Mouse (Mus musculus) bone marrow macrophage, adult 2 months (primary cell): ENCODE measurements around the gene Pcbp3. TPM values are rescaled to one million over a fixed set of nuclear protein-coding genes. Genes with fewer than 3 reads are reported as not detected.

Experiments
- H3K27ac ChIP-seq: 2 replicates; pipeline ENCODE4 v1.5.1; 2012; ENCODE audit warnings: low read depth, low read length; ENCODE audit not compliant: insufficient read depth
- H3K4me1 ChIP-seq: 2 replicates; pipeline ENCODE4 v1.6.1; 2012; ENCODE audit warnings: low read length; ENCODE audit not compliant: control insufficient read depth, insufficient read depth
- H3K4me3 ChIP-seq: 2 replicates; pipeline ENCODE4 v1.5.1; 2012; ENCODE audit warnings: mild to moderate bottlenecking, low read length, moderate library complexity; ENCODE audit not compliant: insufficient read depth
- CTCF ChIP-seq: IDR thresholded peaks from 2 replicates; pipeline ENCODE4 v1.5.1; 2012; ENCODE audit warnings: low read depth, mild to moderate bottlenecking, low read length, moderate library complexity
- POLR2A ChIP-seq: IDR thresholded peaks from 2 replicates; pipeline ENCODE4 v1.6.1; 2012; ENCODE audit warnings: mild to moderate bottlenecking, low read depth, low read length, borderline replicate concordance
- polyA plus RNA-seq: library from polyadenylated mRNA; stranded (reverse); fragments of >200 nt; gene quantifications from 2 replicates; pipeline ENCODE4 v1.2.4, GENCODE M21; 2012; ENCODE audit not compliant: missing spikeins, insufficient read depth, insufficient read length

The Pcbp3 gene
- polyA plus RNA-seq, 1 experiment = 6.1 TPM

DNA sequence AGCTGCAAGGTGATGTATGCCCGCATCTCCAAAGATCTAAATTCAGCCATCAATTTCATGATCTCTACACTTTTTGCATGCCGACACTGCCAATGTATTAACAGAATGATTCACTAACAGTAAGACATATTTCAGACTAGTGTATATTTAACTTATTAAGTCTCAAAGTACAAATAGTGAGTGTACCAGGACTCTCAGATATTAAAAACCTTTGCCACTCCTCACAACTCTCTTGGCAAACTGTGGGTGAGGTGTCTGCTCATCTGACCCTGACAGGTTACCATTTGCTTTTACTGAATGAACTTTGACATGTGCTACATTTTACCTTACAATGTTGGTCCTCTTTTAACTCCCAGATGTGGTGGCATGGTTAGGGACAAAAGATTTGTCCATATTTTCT lies 70.2 kb downstream of the Pcbp3 start:
- TF ChIP-seq POLR2A (no peak), CTCF (no peak)

GRCm38 (mm10) chr10:76883442-76884244 lies 78.0 kb downstream of the Pcbp3 start:
- Histone ChIP-seq H3K27ac (no peak overlapping the region), H3K4me3 (no peak overlapping the region), H3K4me1 (no peaks in the 10 kb centered on the region)
- no peak for TF ChIP-seq POLR2A
- no peak for TF ChIP-seq CTCF

More for the DNA sequence above, 70.2 kb downstream of the Pcbp3 start:
- H3K4me3 ChIP-seq = no peak overlapping the region
- H3K4me1 ChIP-seq = no peaks in the 10 kb centered on the region
- no peak overlapping the region for H3K27ac ChIP-seq

DNA sequence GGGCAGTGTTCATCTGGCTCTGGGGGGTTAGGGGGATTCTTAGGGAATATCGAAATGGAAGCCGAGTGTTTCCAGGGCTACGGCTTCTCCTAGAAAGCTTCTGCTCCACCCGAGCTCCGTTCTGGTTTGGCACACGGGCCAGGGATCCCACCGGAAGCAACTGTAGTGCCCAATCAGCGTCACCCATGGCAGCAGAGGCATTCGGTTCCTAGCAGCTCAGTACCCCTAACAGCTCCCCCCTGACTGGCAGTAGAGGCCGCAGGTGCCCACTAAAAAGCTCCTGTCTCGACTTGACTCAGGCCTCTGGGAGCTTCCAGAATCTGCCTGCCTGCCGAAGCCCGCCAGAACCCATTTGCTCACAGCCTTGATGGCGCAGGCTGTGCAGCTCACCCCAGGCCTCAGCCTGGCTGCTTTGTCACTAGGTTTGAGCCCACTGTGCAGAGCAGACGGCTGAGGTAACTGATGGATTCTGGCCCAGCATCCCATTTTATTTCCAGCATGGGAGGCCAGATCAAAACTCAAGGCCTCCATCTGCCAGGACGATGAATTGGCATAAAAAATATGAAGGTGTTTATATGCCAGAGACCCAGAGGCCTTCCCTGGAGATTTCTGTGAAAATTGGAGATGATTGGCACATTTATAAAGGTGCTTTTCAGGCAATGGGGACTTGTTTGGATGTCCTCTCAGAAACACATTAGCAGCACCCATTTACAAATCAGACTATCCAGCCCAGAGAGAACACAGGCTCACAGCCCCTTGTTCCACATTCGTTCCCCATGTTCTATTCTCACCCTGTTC lies 78.8 kb downstream of the Pcbp3 start:
- TF ChIP-seq POLR2A (no peak), CTCF (no peak)
- Histone ChIP-seq H3K4me3 (no peak overlapping the region), H3K27ac (no peak overlapping the region), H3K4me1 (no peaks in the 10 kb centered on the region)

DNA sequence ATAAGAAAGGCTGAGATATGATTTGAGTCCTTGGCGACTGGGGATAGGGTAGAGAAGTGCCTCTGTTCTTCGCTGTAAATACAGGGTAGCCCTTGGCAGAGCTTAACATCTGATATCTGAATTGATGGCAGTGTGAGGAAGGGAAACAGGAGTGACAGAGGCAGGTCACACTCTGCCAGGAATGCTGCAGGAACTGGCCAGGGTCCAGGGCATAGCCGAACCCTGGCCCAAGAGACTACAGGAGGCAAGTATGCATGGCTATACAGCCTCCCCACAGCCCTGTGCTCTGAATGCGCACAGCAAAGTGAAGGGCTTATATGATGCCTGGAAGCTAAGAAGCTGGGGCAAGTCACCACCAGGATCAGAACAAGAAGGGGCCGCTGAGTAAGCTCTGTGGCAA lies 79.8 kb downstream of the Pcbp3 start:
- H3K27ac ChIP-seq = no peak overlapping the region
- no peak overlapping the region for H3K4me3 ChIP-seq
- H3K4me1 ChIP-seq = no peaks in the 10 kb centered on the region
- no peak for TF ChIP-seq CTCF
- TF ChIP-seq POLR2A = no peak

DNA sequence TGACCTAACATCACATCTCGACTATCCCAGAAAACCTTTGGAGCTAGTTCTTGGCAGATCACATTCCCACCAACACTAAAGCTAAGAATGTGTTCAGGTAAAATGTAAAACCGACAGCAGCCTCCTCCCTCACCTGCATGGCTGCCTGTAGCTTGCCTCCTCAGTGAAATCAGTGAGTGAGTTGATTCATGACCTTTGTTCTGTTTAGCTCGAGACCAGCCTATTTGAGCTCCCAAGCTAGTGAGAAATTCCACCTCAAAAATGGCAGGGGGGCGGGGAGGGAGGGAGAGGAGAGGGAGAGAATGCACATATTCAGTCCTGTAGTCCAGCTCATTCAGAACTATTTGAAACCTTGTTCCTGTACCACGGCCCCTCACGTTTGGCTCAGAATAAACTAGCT lies 86.4 kb downstream of the Pcbp3 start:
- no peak overlapping the region for H3K27ac ChIP-seq
- H3K4me1 ChIP-seq = no peaks in the 10 kb centered on the region
- TF ChIP-seq CTCF (no peak), POLR2A (no peak)
- H3K4me3 ChIP-seq = no peak overlapping the region

GRCm38 (mm10) chr10:76874879-76875278 lies 86.8 kb downstream of the Pcbp3 start:
- H3K4me3 ChIP-seq = no peak overlapping the region
- TF ChIP-seq POLR2A (no peak), CTCF (no peak)
- H3K4me1 ChIP-seq = no peaks in the 10 kb centered on the region
- H3K27ac ChIP-seq = no peak overlapping the region

- TF ChIP-seq POLR2A (no peak), CTCF (no peak)
- H3K27ac ChIP-seq = no peak overlapping the region
- H3K4me3 ChIP-seq = no peak overlapping the region
- H3K4me1 ChIP-seq = no peaks in the 10 kb centered on the region
Observed at GRCm38 (mm10) chr10:76874398-76874797, 87.3 kb downstream of the Pcbp3 start.

DNA sequence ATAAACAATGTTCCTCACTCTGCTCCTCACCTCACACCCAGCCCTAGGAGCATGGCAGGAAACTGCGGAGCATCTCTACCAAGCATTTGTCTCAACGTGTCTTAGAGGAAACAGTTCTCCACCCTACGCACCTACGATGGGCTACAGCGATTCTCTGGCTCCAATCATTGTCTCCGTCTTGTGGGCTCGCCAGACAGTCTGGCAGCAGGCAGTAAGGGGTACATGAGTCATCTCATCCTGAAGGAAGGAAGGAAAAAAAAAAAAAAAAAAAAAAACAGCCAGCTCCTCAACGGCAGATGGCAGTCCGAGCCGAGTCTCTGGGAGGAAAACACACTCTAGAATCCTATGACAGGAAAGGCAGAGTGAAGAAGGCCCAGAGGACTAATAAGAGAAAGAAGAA lies 87.7 kb downstream of the Pcbp3 start:
- Histone ChIP-seq H3K4me1 (no peaks in the 10 kb centered on the region), H3K4me3 (no peak overlapping the region), H3K27ac (no peak overlapping the region)
- no peak for TF ChIP-seq POLR2A
- no peak for TF ChIP-seq CTCF

- TF ChIP-seq CTCF (no peak), POLR2A (no peak)
- H3K4me3 ChIP-seq = no peak overlapping the region
Observed at GRCm38 (mm10) chr10:76872736-76873135, 89.0 kb downstream of the Pcbp3 start.

GRCm38 (mm10) chr10:76865936-76866335 lies 95.8 kb downstream of the Pcbp3 start:
- no peak overlapping the region for H3K4me3 ChIP-seq
- TF ChIP-seq POLR2A (no peak), CTCF (no peak)
- H3K4me1 ChIP-seq = no peaks in the 10 kb centered on the region
- no peak overlapping the region for H3K27ac ChIP-seq

More at GRCm38 (mm10) chr10:76872736-76873135, 89.0 kb downstream of the Pcbp3 start:
- Histone ChIP-seq H3K27ac (no peak overlapping the region), H3K4me1 (no peaks in the 10 kb centered on the region)
